In the genomic region with DNA sequence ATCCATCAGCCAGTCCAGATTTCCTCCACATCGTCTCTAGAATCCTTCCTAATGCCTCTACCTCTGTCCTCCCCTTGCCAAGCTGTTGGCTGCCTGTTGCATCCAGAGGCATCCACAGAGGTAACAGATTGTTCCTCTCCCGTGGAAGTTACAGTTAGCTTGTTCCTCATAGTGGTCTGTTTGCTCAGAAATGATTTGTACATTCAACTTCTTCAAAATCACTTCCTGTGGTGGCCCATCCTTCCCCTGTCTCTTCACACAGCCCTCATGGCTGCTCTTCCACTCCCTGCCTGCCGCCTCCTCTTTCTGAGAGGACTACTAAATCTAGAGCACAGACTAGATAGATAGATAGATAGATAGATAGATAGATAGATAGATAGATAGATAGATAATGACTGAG, we compare ENCODE assay signal across 39 mouse cellular contexts. TPM values are rescaled to one million over a fixed set of nuclear protein-coding genes. Genes with fewer than 3 reads are reported as not detected.
DNase-seq lines count a peak whose midpoint lies in the region; ATAC-seq and TF ChIP-seq lines count a peak whose summit lies in the region.
"Had no signal": no experiment of that assay in that cellular context is flagged by ENCODE, and none has a peak within 500 bp of the region (broad histone marks: within the 10 kb centered on the region; RNA-seq: fewer than 3 reads in every experiment).

No protein-coding gene starts in this region.

- no peaks in the 10 kb centered on the region for H3K4me1 ChIP-seq in liver, adult 2 months (ENCODE audit: control insufficient read depth, insufficient read depth, low read length)
- no peaks in the 10 kb centered on the region for H3K4me1 ChIP-seq in liver, embryonic 11.5 days (replicated peaks; ENCODE audit: control insufficient read depth, insufficient read depth, low read length)
- H3K4me1 ChIP-seq in spleen, adult 2 months (ENCODE audit: control insufficient read depth, insufficient read depth, insufficient read length): no peaks in the 10 kb centered on the region
- H3K4me1 ChIP-seq: embryonic facial prominence, embryonic 12.5 days; heart, embryonic 13.5 days; hindbrain, embryonic 10.5 days; intestine, embryonic 15.5 days; neural tube, embryonic 15.5 days had no signal

- H3K79me2 ChIP-seq in liver, adult 2 months (ENCODE audit: control insufficient read depth, insufficient read depth, low read length): no peaks in the 10 kb centered on the region

- no peak overlapping the region for H3K27ac ChIP-seq in liver, adult 2 months (replicated peaks; ENCODE audit: insufficient read depth, low read depth, low read length)
- H3K27ac ChIP-seq in liver, embryonic 11.5 days (ENCODE audit: low read depth, low read length): no peak overlapping the region
- H3K27ac ChIP-seq in spleen, adult 2 months (ENCODE audit: insufficient read depth, low read length): 0 out of 2 replicates have a peak overlapping the region, but pooled peaks have one; percentile 51
- H3K27ac ChIP-seq: embryonic facial prominence, embryonic 12.5 days; heart, adult 2 months; heart, embryonic 13.5 days; hindbrain, embryonic 10.5 days; hindbrain, postnatal 0 days; intestine, embryonic 15.5 days; kidney, postnatal 0 days; neural tube, embryonic 15.5 days; stomach, postnatal 0 days had no signal

- TF ChIP-seq CTCF in liver, adult 2 months (IDR thresholded peaks at IDR 0.05; ENCODE audit: low read depth, low read length): no peak
- no peak for TF ChIP-seq CTCF in spleen, adult 2 months (IDR thresholded peaks at IDR 0.05; ENCODE audit: extremely low read depth, insufficient read depth, insufficient read length, insufficient replicate concordance)

- DNase-seq in liver, adult 2 months (ENCODE audit: extremely low read depth, low read depth, low spot score): peak; percentile 15
- DNase-seq in liver, embryonic 11.5 days (ENCODE audit: low spot score): no peak
- no peak for DNase-seq in spleen, adult 2 months (ENCODE audit: low read depth in 1 of 2, low spot score in 2 of 2)
- DNase-seq in spleen, postnatal 4 days (ENCODE audit: low spot score in 2 of 2): no peak
- DNase-seq in cerebellum, adult 8-10 months: no peak
- no peak for DNase-seq in adrenal gland, adult (ENCODE audit: inconsistent age in 2 of 2, low spot score in 1 of 2)
- no peak for DNase-seq in B cell, adult 2 months
- DNase-seq: adrenal gland, postnatal 25 days; cerebellum, adult 9-10 months; cerebellum, postnatal 36 days; embryo, embryonic 11 days; gastrocnemius, postnatal 36 days; heart, adult 2 months; heart, postnatal 10 days; kidney, adult 2 months; kidney, postnatal 4 days; left cerebral cortex, postnatal 4 days; lung, adult 18-20 months; lung, postnatal 14 days; midbrain, embryonic 14.5 days; right cerebral cortex, postnatal 25 days; thymus, adult 18-20 months; thymus, postnatal 25 days had no signal

- 66% methylated on average over 3 of the region's 3 CpGs for WGBS in liver, adult 2 months
- WGBS in liver, embryonic 11.5 days: 58% methylated on average over 3 of the region's 3 CpGs
- 11% methylated on average over 3 of the region's 3 CpGs for WGBS in spleen, adult 2 months

- H3K4me3 ChIP-seq in liver, adult 2 months (ENCODE audit: insufficient read depth, low read depth, low read length): no peak overlapping the region
- no peak overlapping the region for H3K4me3 ChIP-seq in liver, embryonic 11.5 days (ENCODE audit: low read depth, low read length)
- H3K4me3 ChIP-seq in spleen, adult 2 months (ENCODE audit: extremely low read depth, insufficient read depth, insufficient read length): no peak overlapping the region
- H3K4me3 ChIP-seq: embryonic facial prominence, embryonic 12.5 days; heart, adult 2 months; heart, embryonic 13.5 days; hindbrain, embryonic 10.5 days; intestine, embryonic 15.5 days; neural tube, embryonic 15.5 days had no signal

- no peaks in the 10 kb centered on the region for H3K9me3 ChIP-seq in liver, embryonic 11.5 days (ENCODE audit: control insufficient read depth, low read length)
- H3K9me3 ChIP-seq: embryonic facial prominence, embryonic 12.5 days; intestine, embryonic 15.5 days; neural tube, embryonic 15.5 days had no signal

- no peaks in the 10 kb centered on the region for H3K27me3 ChIP-seq in liver, adult 2 months (ENCODE audit: control insufficient read depth, insufficient read depth, low read length)
- H3K27me3 ChIP-seq in liver, embryonic 11.5 days (replicated peaks; ENCODE audit: control insufficient read depth, insufficient read depth, low read length): no peaks in the 10 kb centered on the region
- no peaks in the 10 kb centered on the region for H3K27me3 ChIP-seq in spleen, adult 2 months (ENCODE audit: control insufficient read depth, insufficient read depth, low read length)
- H3K27me3 ChIP-seq: embryonic facial prominence, embryonic 12.5 days; heart, embryonic 13.5 days; intestine, embryonic 15.5 days; neural tube, embryonic 15.5 days had no signal

- no peak for TF ChIP-seq POLR2A in liver, adult 2 months (IDR thresholded peaks at IDR 0.05; ENCODE audit: extremely low read depth, insufficient read depth, low read length)
- no peak for TF ChIP-seq POLR2A in spleen, adult 2 months (IDR thresholded peaks at IDR 0.05; ENCODE audit: low read depth, low read length)

- no peak overlapping the region for H3K9ac ChIP-seq in liver, adult 2 months (ENCODE audit: low read depth, low read length)
- H3K9ac ChIP-seq in liver, embryonic 11.5 days (ENCODE audit: low read depth, low read length): no peak overlapping the region
- H3K9ac ChIP-seq: embryonic facial prominence, embryonic 12.5 days; heart, embryonic 13.5 days; intestine, embryonic 15.5 days; neural tube, embryonic 15.5 days had no signal

- no peak for ATAC-seq in liver, embryonic 11.5 days (replicated peaks; ENCODE audit: low FRiP score)
- ATAC-seq in megakaryocyte, adult 5-6 weeks (ENCODE audit: poor library complexity, severe bottlenecking): peak; percentile 95
- ATAC-seq: forebrain, embryonic 14.5 days; hindbrain, postnatal 0 days; intestine, embryonic 15.5 days; Patski had no signal

- no peak overlapping the region for H3K4me2 ChIP-seq in liver, embryonic 11.5 days
- H3K4me2 ChIP-seq: embryonic facial prominence, embryonic 12.5 days; heart, embryonic 13.5 days; intestine, embryonic 15.5 days; neural tube, embryonic 15.5 days had no signal

- H3K36me3 ChIP-seq in liver, adult 2 months (ENCODE audit: control insufficient read depth, insufficient read depth, low read length): no peaks in the 10 kb centered on the region
- H3K36me3 ChIP-seq in liver, embryonic 11.5 days (ENCODE audit: control insufficient read depth, insufficient read depth, low read length): no peaks in the 10 kb centered on the region
- no peaks in the 10 kb centered on the region for H3K36me3 ChIP-seq in spleen, adult 2 months (ENCODE audit: control insufficient read depth, insufficient read depth, low read length)
- H3K36me3 ChIP-seq: embryonic facial prominence, embryonic 12.5 days; heart, embryonic 13.5 days; hindbrain, embryonic 10.5 days; intestine, embryonic 15.5 days; neural tube, embryonic 15.5 days had no signal

RNA-seq across cellular contexts. Expression of a gene that starts 5.4 kb away (rescaled TPM):
- 2.1 and 3.0 TPM in 2 replicates for total RNA-seq in liver, adult 2 months (2014; rRNA removed)
- polyA plus RNA-seq in liver, adult 2 months (2012; rRNA removed): 2.2 and 4.5 TPM in 2 replicates
- polyA plus RNA-seq in liver, embryonic 11.5 days (2014; fragmentation: Nextera tagmentation; extraction: Ambion mirVana): 0.79 and 0.90 TPM in 2 replicates
- polyA plus RNA-seq in spleen, adult 2 months (2012; rRNA removed): 23.3 and 25.6 TPM in 2 replicates
- 41.6 and 46.2 TPM in 2 replicates for total RNA-seq in megakaryocyte, adult 5-6 weeks (2015)
- total RNA-seq in megakaryocyte, adult 5-6 weeks (2017): 22.1 and 29.7 TPM in 2 replicates
- total RNA-seq: hindbrain, postnatal 0 days; MEL had no signal

RNA-seq across cellular contexts. Expression of a gene that starts 17.3 kb away (rescaled TPM):
- 2.4 and 3.2 TPM in 2 replicates for total RNA-seq in liver, adult 2 months (2014; rRNA removed)
- polyA plus RNA-seq in liver, adult 2 months (2012; rRNA removed): 5.1 and 5.8 TPM in 2 replicates
- polyA plus RNA-seq in liver, embryonic 11.5 days (2014; fragmentation: Nextera tagmentation; extraction: Ambion mirVana): 7.5 and 8.7 TPM in 2 replicates
- 8.9 and 11.4 TPM in 2 replicates for polyA plus RNA-seq in spleen, adult 2 months (2012; rRNA removed)
- total RNA-seq in megakaryocyte, adult 5-6 weeks (2015): 4.7 and 5.3 TPM in 2 replicates
- total RNA-seq in megakaryocyte, adult 5-6 weeks (2017): 3.7 and 3.9 TPM in 2 replicates

RNA-seq across cellular contexts. Expression of a gene that starts 20.0 kb away (rescaled TPM):
- total RNA-seq in liver, adult 2 months (2014; rRNA removed): not detected in 2 replicates
- polyA plus RNA-seq in liver, adult 2 months (2012; rRNA removed): not detected in 2 replicates
- polyA plus RNA-seq in liver, embryonic 11.5 days (2014; fragmentation: Nextera tagmentation; extraction: Ambion mirVana): not detected in 2 replicates
- not detected in 2 replicates for polyA plus RNA-seq in spleen, adult 2 months (2012; rRNA removed)
- total RNA-seq in megakaryocyte, adult 5-6 weeks (2015): not detected in 2 replicates
- not detected in 2 replicates for total RNA-seq in megakaryocyte, adult 5-6 weeks (2017)
- total RNA-seq: adrenal gland, postnatal 25 days; gastrocnemius, adult 18-20 months; gastrocnemius, postnatal 36 days; heart, adult 2 months; heart, postnatal 10 days; hindbrain, postnatal 0 days had no signal
- polyA plus RNA-seq: embryonic facial prominence, embryonic 12.5 days; forebrain, embryonic 14.5 days; heart, adult 2 months; heart, embryonic 13.5 days; hindbrain, embryonic 10.5 days; kidney, adult 2 months; kidney, postnatal 0 days; limb, embryonic 14.5 days; midbrain, embryonic 14.5 days; neural tube, embryonic 15.5 days had no signal

RNA-seq across cellular contexts. Expression of a gene that starts 35.7 kb away (rescaled TPM):
- not detected in 2 replicates for total RNA-seq in liver, adult 2 months (2014; rRNA removed)
- not detected in 2 replicates for polyA plus RNA-seq in liver, adult 2 months (2012; rRNA removed)
- 0.18 TPM in 1 of 2 replicates, not detected in the other for polyA plus RNA-seq in liver, embryonic 11.5 days (2014; fragmentation: Nextera tagmentation; extraction: Ambion mirVana)
- polyA plus RNA-seq in spleen, adult 2 months (2012; rRNA removed): not detected in 2 replicates
- not detected in 2 replicates for total RNA-seq in megakaryocyte, adult 5-6 weeks (2015)
- not detected in 2 replicates for total RNA-seq in megakaryocyte, adult 5-6 weeks (2017)
- total RNA-seq: adrenal gland, postnatal 25 days; gastrocnemius, adult 18-20 months; gastrocnemius, postnatal 36 days; heart, postnatal 10 days; hindbrain, postnatal 0 days; layer of hippocampus, adult 8-10 months; layer of hippocampus, postnatal 25 days; MEL had no signal
- polyA plus RNA-seq: embryonic facial prominence, embryonic 12.5 days; forebrain, embryonic 14.5 days; heart, embryonic 13.5 days; hindbrain, embryonic 10.5 days; hindbrain, postnatal 0 days; kidney, postnatal 0 days; midbrain, embryonic 14.5 days; neural tube, embryonic 15.5 days; Patski had no signal

RNA-seq across cellular contexts. Expression of a gene that starts 47.5 kb away (rescaled TPM):
- 0.09 TPM in 1 of 2 replicates, not detected in the other for total RNA-seq in liver, adult 2 months (2014; rRNA removed)
- polyA plus RNA-seq in liver, adult 2 months (2012; rRNA removed): not detected in 2 replicates
- polyA plus RNA-seq in liver, embryonic 11.5 days (2014; fragmentation: Nextera tagmentation; extraction: Ambion mirVana): 0.07 and 0.16 TPM in 2 replicates
- polyA plus RNA-seq in spleen, adult 2 months (2012; rRNA removed): 0.06 TPM in 1 of 2 replicates, not detected in the other
- total RNA-seq in megakaryocyte, adult 5-6 weeks (2015): not detected in 2 replicates
- total RNA-seq in megakaryocyte, adult 5-6 weeks (2017): not detected in 2 replicates
- total RNA-seq: adrenal gland, postnatal 25 days; gastrocnemius, adult 18-20 months; gastrocnemius, postnatal 36 days; heart, adult 2 months; heart, postnatal 10 days; MEL had no signal
- polyA plus RNA-seq: heart, adult 2 months; heart, embryonic 13.5 days; kidney, adult 2 months; stomach, postnatal 0 days had no signal
